Mouse (Mus musculus): ENCODE data around the gene Dbnl. TPM values are rescaled to one million over a fixed set of nuclear protein-coding genes. Genes with fewer than 3 reads are reported as not detected.

The Dbnl gene
- polyA plus RNA-seq (2012; fragmentation: generic; extraction: Trizol): 100 to 1,000 TPM in 1 of 2 experiments, 10 to 100 TPM in 1; 99.6 to 103 TPM

DNA sequence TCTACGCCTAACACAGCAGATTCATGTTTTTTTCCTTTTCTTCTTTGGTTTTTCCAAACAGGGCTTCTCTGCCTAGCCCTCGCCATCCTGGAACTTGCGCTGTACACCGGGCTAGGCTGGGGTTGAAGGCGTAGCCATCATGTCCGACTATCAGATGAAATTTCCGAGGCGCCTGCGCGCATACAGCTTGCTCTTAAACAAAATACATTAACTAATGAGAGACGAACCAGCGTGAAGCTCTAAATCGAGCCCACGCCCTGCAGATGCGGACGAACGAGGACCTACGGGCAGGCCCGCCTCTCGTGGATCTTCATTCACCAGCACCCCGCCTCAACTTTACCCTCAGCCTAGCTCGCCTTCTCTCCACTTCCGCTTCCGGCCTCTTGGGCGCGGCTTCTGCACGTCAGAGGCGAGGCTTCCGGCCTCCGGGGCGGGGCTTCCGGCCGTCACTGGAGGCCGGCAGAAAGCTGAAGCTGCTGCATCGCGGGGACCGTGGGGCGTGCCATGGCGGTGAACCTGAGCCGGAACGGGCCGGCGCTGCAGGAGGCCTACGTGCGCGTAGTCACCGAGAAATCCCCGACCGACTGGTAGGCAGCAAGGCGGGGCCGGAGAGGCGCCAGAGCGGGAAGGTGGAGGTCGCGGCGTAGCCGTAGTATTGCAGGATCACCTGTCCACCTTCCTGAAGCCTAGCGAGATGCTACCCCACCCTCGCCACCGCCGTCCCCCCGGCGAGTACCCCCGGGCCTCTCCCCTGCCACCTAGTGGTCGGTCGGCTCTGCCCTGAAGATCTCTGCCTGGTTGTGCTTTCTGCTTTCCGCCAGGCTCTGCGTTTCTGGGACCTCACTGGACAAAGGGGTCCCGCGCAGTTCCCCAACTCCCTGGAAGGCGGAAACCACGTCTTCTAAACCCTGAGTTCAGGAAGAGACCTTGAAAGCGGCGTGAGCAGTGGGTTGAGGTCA is at the start of gene Dbnl:
Dbnl (plus strand) TSS at position 433 of the 959 bp plus-strand sequence.

DNA sequence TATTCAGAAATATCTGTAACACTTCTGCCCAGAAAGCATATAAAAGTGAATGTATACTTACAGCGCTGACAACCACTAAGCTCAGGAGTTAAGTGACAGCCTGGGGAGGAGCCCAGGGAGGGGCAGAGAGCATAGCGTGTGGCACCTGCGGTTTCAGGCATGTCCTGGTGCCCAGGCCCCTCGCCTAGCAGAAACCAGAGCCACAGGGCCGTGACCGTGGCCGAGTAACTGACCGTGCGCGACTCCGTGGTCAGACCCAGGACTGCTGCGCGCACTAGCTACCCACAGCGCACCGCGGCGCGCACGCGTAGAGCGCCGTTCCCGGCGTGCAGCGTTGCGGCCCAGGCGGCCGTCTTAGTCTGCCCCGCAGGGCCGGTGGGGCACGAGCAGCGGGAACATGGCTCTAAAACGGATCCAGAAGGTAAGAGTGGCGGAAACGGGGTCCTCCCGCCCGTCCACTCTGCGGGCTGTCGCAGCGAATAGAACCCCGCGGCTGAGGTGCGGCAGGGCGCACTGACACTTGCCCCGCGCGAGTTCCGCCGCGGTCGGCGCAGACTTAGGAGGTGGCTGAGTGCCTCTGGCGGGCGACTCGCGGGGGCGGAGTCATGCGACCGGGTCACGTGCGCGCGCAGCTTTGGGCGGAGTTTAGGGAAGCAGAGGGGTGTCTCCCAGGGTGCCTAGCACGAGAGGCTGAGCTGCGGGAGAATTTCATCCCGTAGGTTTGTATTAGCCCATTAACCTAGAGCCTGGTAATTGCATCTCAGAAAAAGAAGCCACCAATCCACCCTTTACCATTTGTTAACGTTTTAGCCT is 26.3 kb upstream of the Dbnl start, which contains the start of gene Urgcp:
Urgcp (minus strand) TSS at position 557 of the 813 bp plus-strand sequence.

DNA sequence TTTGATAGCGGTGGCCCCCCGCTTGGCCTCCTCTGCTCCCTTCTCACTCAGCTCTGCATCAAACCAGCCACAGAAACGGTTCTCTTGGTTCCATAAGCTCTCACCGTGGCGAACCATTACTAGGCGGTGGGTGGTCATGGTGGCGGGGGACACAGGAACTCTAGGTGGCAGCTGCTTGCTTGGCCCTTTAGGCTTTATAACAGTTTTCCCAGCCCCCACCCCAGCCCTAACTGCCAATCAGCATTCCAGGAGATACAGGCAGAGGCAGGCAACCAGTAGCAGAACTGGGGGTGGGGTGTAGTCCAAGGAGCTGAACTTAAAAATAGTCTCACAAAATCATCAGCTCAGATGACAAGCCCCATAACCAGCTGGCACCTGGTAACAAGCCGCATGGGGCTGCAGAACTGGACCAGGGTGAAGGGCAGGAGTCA is 15.3 kb downstream of the Dbnl start, which contains the start of gene Pgam2:
Pgam2 (minus strand) TSS at position 183 of the 431 bp plus-strand sequence.

DNA sequence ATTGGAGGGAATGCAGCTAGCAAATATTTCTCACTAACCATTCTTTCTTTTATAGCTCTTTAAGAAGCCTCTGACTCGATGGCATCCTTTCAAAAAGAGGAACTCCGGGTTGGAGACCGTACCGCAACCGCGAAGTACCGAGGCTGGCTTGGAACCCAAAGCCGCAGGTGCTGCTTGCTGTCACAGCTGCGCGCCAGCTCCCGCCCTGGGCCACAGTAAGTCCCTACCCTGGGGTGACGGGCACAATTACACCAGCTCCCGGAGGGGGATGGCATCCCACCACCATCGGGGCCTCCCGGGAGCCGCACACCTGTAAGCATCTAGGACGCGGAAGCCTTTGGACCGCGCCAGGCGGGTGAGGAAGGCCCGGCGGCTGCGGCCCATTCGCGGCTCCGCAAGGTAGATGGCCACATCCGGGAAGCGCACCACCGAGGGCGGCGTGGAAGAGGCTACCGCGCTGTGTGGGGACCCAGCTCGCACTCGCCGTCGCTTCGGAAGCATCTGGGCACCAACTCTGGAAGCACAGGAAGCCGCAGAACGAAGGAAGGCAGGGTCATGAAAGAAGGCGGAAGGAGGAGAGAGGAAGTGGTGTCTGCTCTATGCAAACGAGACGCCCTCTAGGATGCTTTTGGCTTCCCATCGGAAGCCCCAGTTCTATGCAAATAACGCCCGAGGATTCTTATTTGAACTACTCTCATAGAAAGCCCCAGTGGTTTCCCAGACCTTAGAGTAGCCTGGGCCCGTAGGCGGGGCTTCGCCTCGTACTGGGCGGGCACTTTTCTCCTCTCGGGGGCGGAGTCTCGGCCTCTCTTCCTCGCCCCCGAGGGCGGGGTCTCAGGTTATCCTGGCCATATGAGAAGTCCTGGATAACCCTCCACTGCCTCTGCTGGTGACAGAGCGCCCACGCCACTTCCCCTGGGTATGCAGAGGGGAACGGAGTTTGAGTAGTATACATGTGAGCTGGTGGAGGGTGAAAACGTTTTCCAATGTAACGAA is 49.3 kb downstream of the Dbnl start, which contains the start of gene Polm:
Polm (minus strand) TSS at position 766 of the 996 bp plus-strand sequence.

Other genes with a start within 250 kb of the Dbnl start
- 1 to 10 TPM in 1 of 2 experiments, under 1 TPM in 1; 0.71 to 7.8 TPM for gene Ccdc117, start 246.3 kb upstream of the Dbnl start, polyA plus RNA-seq (2012; fragmentation: generic; extraction: Trizol)
- gene Ankrd36, start 218.8 kb upstream of the Dbnl start, polyA plus RNA-seq (2012; fragmentation: generic; extraction: Trizol): not detected
- gene Mrps24, start 72.8 kb upstream of the Dbnl start, polyA plus RNA-seq (2012; fragmentation: generic; extraction: Trizol): 100 to 1,000 TPM; 205 to 296 TPM
- 10 to 100 TPM; 26.6 to 32.9 TPM for gene Urgcp, start 26.1 kb upstream of the Dbnl start, polyA plus RNA-seq (2012; fragmentation: generic; extraction: Trizol)
- 1 to 10 TPM in 1 of 2 experiments, under 1 TPM in 1; 0.30 to 1.5 TPM for gene Pgam2, start 15.2 kb downstream of the Dbnl start, polyA plus RNA-seq (2012; fragmentation: generic; extraction: Trizol)
- gene Polm, start 49.5 kb downstream of the Dbnl start, polyA plus RNA-seq (2012; fragmentation: generic; extraction: Trizol): 10 to 100 TPM in 1 of 2 experiments, 1 to 10 TPM in 1; 6.7 to 19.5 TPM
- gene Aebp1, start 73.5 kb downstream of the Dbnl start, polyA plus RNA-seq (2012; fragmentation: generic; extraction: Trizol): 100 to 1,000 TPM; 142 to 464 TPM
- gene Pold2, start 89.8 kb downstream of the Dbnl start, polyA plus RNA-seq (2012; fragmentation: generic; extraction: Trizol): 100 to 1,000 TPM in 1 of 2 experiments, 10 to 100 TPM in 1; 90.6 to 273 TPM
- gene Myl7, start 110.3 kb downstream of the Dbnl start, polyA plus RNA-seq (2012; fragmentation: generic; extraction: Trizol): under 1 TPM; 0.07 to 0.25 TPM
- not detected for gene Gck, start 161.6 kb downstream of the Dbnl start, polyA plus RNA-seq (2012; fragmentation: generic; extraction: Trizol)
- gene Ykt6, start 167.2 kb downstream of the Dbnl start, polyA plus RNA-seq (2012; fragmentation: generic; extraction: Trizol): 10 to 100 TPM; 46.7 to 98.8 TPM